9 mouse cellular contexts compared by ENCODE assay signal in genomic region chr4:3090378-3090735, GRCm38 (mm10).
DNase-seq lines count a peak whose midpoint lies in the region; ATAC-seq and TF ChIP-seq lines count a peak whose summit lies in the region.
"Had no signal": no experiment of that assay in that cellular context is flagged by ENCODE, and none has a peak within 500 bp of the region (broad histone marks: within the 10 kb centered on the region; RNA-seq: fewer than 3 reads in every experiment).

No protein-coding gene starts in this region.

- WGBS in embryonic facial prominence, embryonic 11.5 days: 83% methylated on average over 11 of the region's 11 CpGs
- 71% methylated on average over 11 of the region's 11 CpGs for WGBS in embryonic facial prominence, embryonic 10.5 days
- 79% methylated on average over 11 of the region's 11 CpGs for WGBS in lung, postnatal 0 days
- WGBS in hindbrain, postnatal 0 days: 83% methylated on average over 11 of the region's 11 CpGs

- TF ChIP-seq EP300 in lung, postnatal 0 days (IDR thresholded peaks at IDR 0.05): no peak

- peaks cover 19% of the 10 kb centered on the region for H3K9me3 ChIP-seq in embryonic facial prominence, embryonic 11.5 days (replicated peaks; ENCODE audit: control insufficient read depth, low read length)
- H3K9me3 ChIP-seq in embryonic facial prominence, embryonic 10.5 days: peaks cover 54% of the 10 kb centered on the region
- H3K9me3 ChIP-seq in lung, postnatal 0 days (ENCODE audit: low read length): peaks cover 24% of the 10 kb centered on the region
- peaks cover 34% of the 10 kb centered on the region for H3K9me3 ChIP-seq in hindbrain, postnatal 0 days (ENCODE audit: low read length)

- no peak overlapping the region for H3K4me3 ChIP-seq in embryonic facial prominence, embryonic 11.5 days (ENCODE audit: low read depth, low read length)
- no peak overlapping the region for H3K4me3 ChIP-seq in embryonic facial prominence, embryonic 10.5 days
- H3K4me3 ChIP-seq in lung, postnatal 0 days (ENCODE audit: low read depth, low read length): no peak overlapping the region
- H3K4me3 ChIP-seq in hindbrain, postnatal 0 days (ENCODE audit: low read length): no peak overlapping the region
- H3K4me3 ChIP-seq: heart, embryonic 13.5 days had no signal

- no peaks in the 10 kb centered on the region for H3K27me3 ChIP-seq in embryonic facial prominence, embryonic 11.5 days (ENCODE audit: control insufficient read depth, insufficient read depth, low read length)
- no peaks in the 10 kb centered on the region for H3K27me3 ChIP-seq in embryonic facial prominence, embryonic 10.5 days (replicated peaks; ENCODE audit: low read depth, poor library complexity, severe bottlenecking)
- H3K27me3 ChIP-seq in lung, postnatal 0 days (replicated peaks; ENCODE audit: insufficient read depth, low read length): no peaks in the 10 kb centered on the region
- H3K27me3 ChIP-seq in hindbrain, postnatal 0 days (ENCODE audit: insufficient read depth, low read length): no peaks in the 10 kb centered on the region
- no peaks in the 10 kb centered on the region for H3K27me3 ChIP-seq in splenic B cell, adult 2 months (ENCODE audit: control insufficient read depth, insufficient read depth, low read length, poor library complexity, severe bottlenecking)
- H3K27me3 ChIP-seq: heart, embryonic 13.5 days had no signal

- no peak overlapping the region for H3K27ac ChIP-seq in embryonic facial prominence, embryonic 11.5 days (replicated peaks; ENCODE audit: low read depth, low read length)
- H3K27ac ChIP-seq in embryonic facial prominence, embryonic 10.5 days (replicated peaks): no peak overlapping the region
- no peak overlapping the region for H3K27ac ChIP-seq in lung, postnatal 0 days (ENCODE audit: low read length)
- H3K27ac ChIP-seq in hindbrain, postnatal 0 days: no peak overlapping the region
- H3K27ac ChIP-seq: heart, embryonic 13.5 days had no signal

- H3K36me3 ChIP-seq in embryonic facial prominence, embryonic 11.5 days (replicated peaks; ENCODE audit: control insufficient read depth, insufficient read depth, low read depth, low read length): peaks cover 2% of the 10 kb centered on the region; the same call in 1 of the 2 replicates
- H3K36me3 ChIP-seq in embryonic facial prominence, embryonic 10.5 days (replicated peaks): no peaks in the 10 kb centered on the region
- H3K36me3 ChIP-seq in lung, postnatal 0 days (ENCODE audit: insufficient read depth, low read length): no peaks in the 10 kb centered on the region
- H3K36me3 ChIP-seq in hindbrain, postnatal 0 days (ENCODE audit: insufficient read depth, low read length): no peaks in the 10 kb centered on the region
- H3K36me3 ChIP-seq in splenic B cell, adult 2 months (ENCODE audit: control insufficient read depth, insufficient read depth, low read length, poor library complexity, severe bottlenecking): no peaks in the 10 kb centered on the region
- H3K36me3 ChIP-seq: heart, embryonic 13.5 days had no signal

- H3K9ac ChIP-seq in embryonic facial prominence, embryonic 11.5 days (replicated peaks; ENCODE audit: low read length): no peak overlapping the region
- H3K9ac ChIP-seq in lung, postnatal 0 days (replicated peaks; ENCODE audit: low read depth): no peak overlapping the region
- no peak overlapping the region for H3K9ac ChIP-seq in hindbrain, postnatal 0 days (replicated peaks; ENCODE audit: low read length)
- H3K9ac ChIP-seq: heart, embryonic 13.5 days had no signal

- peak; percentile 1 for DNase-seq in embryonic facial prominence, embryonic 11.5 days (ENCODE audit: low spot score)
- no peak for DNase-seq in embryonic facial prominence, embryonic 10.5 days (ENCODE audit: low spot score)
- DNase-seq in lung, postnatal 0 days (ENCODE audit: low spot score): peak; percentile 4
- no peak for DNase-seq in lung, postnatal 14 days
- peak; percentile 2 for DNase-seq in hindbrain, postnatal 0 days (ENCODE audit: low spot score)
- peak; percentile 23 for DNase-seq in splenic B cell, adult 2 months (ENCODE audit: low read depth, low spot score)
- no peak for DNase-seq in cerebellum, adult 11 months
- DNase-seq in urinary bladder, adult 18-20 months (ENCODE audit: low spot score in 2 of 2): no peak

- no peak overlapping the region for H3K4me2 ChIP-seq in embryonic facial prominence, embryonic 11.5 days (ENCODE audit: low read depth, low read length)
- H3K4me2 ChIP-seq in lung, postnatal 0 days (replicated peaks; ENCODE audit: low read depth, low read length): no peak overlapping the region
- H3K4me2 ChIP-seq in hindbrain, postnatal 0 days (ENCODE audit: low read depth, low read length): no peak overlapping the region
- H3K4me2 ChIP-seq: heart, embryonic 13.5 days had no signal

- no peak for TF ChIP-seq CTCF in lung, postnatal 0 days (IDR thresholded peaks at IDR 0.05)
- TF ChIP-seq CTCF in hindbrain, postnatal 0 days (IDR thresholded peaks at IDR 0.05; ENCODE audit: low read depth): no peak

- H3K4me1 ChIP-seq in embryonic facial prominence, embryonic 11.5 days (ENCODE audit: control insufficient read depth, insufficient read depth, low read length): no peaks in the 10 kb centered on the region
- no peaks in the 10 kb centered on the region for H3K4me1 ChIP-seq in embryonic facial prominence, embryonic 10.5 days
- H3K4me1 ChIP-seq in lung, postnatal 0 days (ENCODE audit: insufficient read depth, low read depth, low read length): no peaks in the 10 kb centered on the region
- no peaks in the 10 kb centered on the region for H3K4me1 ChIP-seq in hindbrain, postnatal 0 days (ENCODE audit: insufficient read depth, low read length)
- H3K4me1 ChIP-seq: heart, embryonic 13.5 days had no signal

- ATAC-seq in embryonic facial prominence, embryonic 11.5 days (replicated peaks; ENCODE audit: insufficient number of reproducible peaks, low FRiP score, low TSS enrichment, low read depth): no peak
- peak; percentile 32; the same call in 1 of the 2 replicates for ATAC-seq in lung, postnatal 0 days
- no peak for ATAC-seq in hindbrain, postnatal 0 days

Comparison
In these comparisons a context has a peak if more than half of its experiments do, and no peak if none do; other contexts are left out.
1. DNase-seq: peak in embryonic facial prominence, embryonic 11.5 days (single experiment), lung, postnatal 0 days (single experiment), hindbrain, postnatal 0 days (single experiment) and splenic B cell, adult 2 months (single experiment); none in embryonic facial prominence, embryonic 10.5 days (single experiment), lung, postnatal 14 days (single experiment), cerebellum, adult 11 months (single experiment) and urinary bladder, adult 18-20 months (0 of 2).